Comparison of ENCODE assay signal across 12 mouse cellular contexts in the genomic region with DNA sequence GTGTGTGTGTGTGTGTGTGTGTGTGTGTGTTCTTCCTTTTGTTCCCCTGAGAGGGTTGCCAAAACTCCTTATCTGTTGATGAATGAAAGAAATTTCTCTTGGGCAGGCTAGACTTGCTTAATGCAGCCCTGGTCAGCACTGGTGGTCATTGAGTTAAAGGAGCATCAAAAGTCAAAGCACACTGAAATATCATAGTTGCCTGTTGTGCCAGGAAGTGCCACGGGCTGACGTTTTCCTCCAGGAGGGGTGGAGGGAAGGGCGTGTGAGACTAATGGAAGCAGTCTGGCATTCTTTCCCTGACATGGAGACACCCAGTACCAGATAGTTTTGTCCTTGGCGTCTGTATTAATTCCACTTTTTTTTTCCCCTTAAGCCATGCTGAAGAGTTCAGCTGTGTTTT.
A peak's percentile ranks its signal among the peaks of the same experiment; 100 is the strongest.
DNase-seq lines count a peak whose midpoint lies in the region; ATAC-seq and TF ChIP-seq lines count a peak whose summit lies in the region.
"Had no signal": no experiment of that assay in that cellular context is flagged by ENCODE, and none has a peak within 500 bp of the region (broad histone marks: within the 10 kb centered on the region; RNA-seq: fewer than 3 reads in every experiment).

No protein-coding gene starts in this region.

- H3K27me3 ChIP-seq in heart, embryonic 13.5 days (replicated peaks), result no peaks in the 10 kb centered on the region
- no peaks in the 10 kb centered on the region for H3K27me3 ChIP-seq in lung, embryonic 14.5 days (ENCODE audit: insufficient read depth, low read length)
- H3K27me3 ChIP-seq: megakaryocyte, embryonic 14.5 days had no signal

- H3K4me3 ChIP-seq in heart, embryonic 13.5 days, result no peak overlapping the region
- no peak overlapping the region for H3K4me3 ChIP-seq in lung, embryonic 14.5 days (ENCODE audit: low read depth, low read length)
- H3K4me3 ChIP-seq: gastrocnemius, adult 2 months; megakaryocyte, embryonic 14.5 days had no signal

- no peaks in the 10 kb centered on the region for H3K36me3 ChIP-seq in heart, embryonic 13.5 days
- H3K36me3 ChIP-seq in lung, embryonic 14.5 days (ENCODE audit: insufficient read depth), result no peaks in the 10 kb centered on the region

- H3K4me2 ChIP-seq in heart, embryonic 13.5 days, result peak overlapping the region; percentile 47
- H3K4me2 ChIP-seq in lung, embryonic 14.5 days, result no peak overlapping the region

- no peaks in the 10 kb centered on the region for H3K9me3 ChIP-seq in heart, embryonic 13.5 days
- H3K9me3 ChIP-seq in lung, embryonic 14.5 days (ENCODE audit: low read depth, low read length), result no peaks in the 10 kb centered on the region
- H3K9me3 ChIP-seq: megakaryocyte, embryonic 14.5 days had no signal

- 1% methylated on average over 4 of the region's 4 CpGs for WGBS in heart, embryonic 13.5 days
- WGBS in lung, embryonic 14.5 days, result 12% methylated on average over 4 of the region's 4 CpGs

- no peak for TF ChIP-seq CTCF in lung, embryonic 14.5 days (IDR thresholded peaks at IDR 0.05; ENCODE audit: low read depth)

- ATAC-seq in heart, embryonic 13.5 days (ENCODE audit: extremely low read depth, insufficient number of reproducible peaks, low FRiP score, low TSS enrichment), result peak; percentile 45; the same call in 1 of the 2 replicates
- ATAC-seq in lung, embryonic 14.5 days (ENCODE audit: insufficient read depth), result peak; percentile 75
- ATAC-seq in megakaryocyte-erythroid progenitor cell, adult 5-6 weeks (replicated peaks; ENCODE audit: low FRiP score, low TSS enrichment, poor library complexity, severe bottlenecking), result no peak

- peaks cover 42% of the 10 kb centered on the region for H3K4me1 ChIP-seq in heart, embryonic 13.5 days
- H3K4me1 ChIP-seq in lung, embryonic 14.5 days (ENCODE audit: insufficient read depth), result peaks cover 7% of the 10 kb centered on the region

- peak overlapping the region; percentile 91 for H3K27ac ChIP-seq in heart, embryonic 13.5 days (replicated peaks)
- no peak overlapping the region for H3K27ac ChIP-seq in lung, embryonic 14.5 days (ENCODE audit: low read depth)
- H3K27ac ChIP-seq: gastrocnemius, adult 2 months had no signal

- DNase-seq in adrenal gland, adult 2 months, result peak; percentile 8
- DNase-seq in adrenal gland, postnatal 4 days (ENCODE audit: low spot score in 2 of 2), result no peak
- peak; percentile 4 for DNase-seq in Muller cell, postnatal 12 days (ENCODE audit: inconsistent ontology term)
- DNase-seq in lung, embryonic 14.5 days, result peak; percentile 47
- no peak for DNase-seq in spleen, postnatal 36 days (ENCODE audit: low spot score in 2 of 2)
- no peak for DNase-seq in T-cell, adult 2 months (ENCODE audit: low spot score)
- DNase-seq: gastrocnemius, adult 2 months; kidney, adult 18-20 months; thymus, postnatal 36 days had no signal

- no peak overlapping the region for H3K9ac ChIP-seq in heart, embryonic 13.5 days
- no peak overlapping the region for H3K9ac ChIP-seq in lung, embryonic 14.5 days

Comparison
In these comparisons a context has a peak if more than half of its experiments do, and no peak if none do; other contexts are left out.
1. DNase-seq: peak in adrenal gland, adult 2 months (single experiment), Muller cell, postnatal 12 days (single experiment) and lung, embryonic 14.5 days (single experiment); none in adrenal gland, postnatal 4 days (0 of 2), spleen, postnatal 36 days (0 of 2) and T-cell, adult 2 months (single experiment).